Mouse (Mus musculus) testis, adult 2 months (tissue): Measurements from ENCODE around the gene Corin.

Experiments used
- CTCF ChIP-seq: fragments of 200-500 bp; IDR thresholded peaks from 2 replicates; pipeline ENCODE4 v1.5.1; 2012; ENCODE audit warnings: low read depth, mild to moderate bottlenecking, inconsistent platforms, low read length, moderate library complexity; ENCODE audit not compliant: control insufficient read depth, insufficient read depth, insufficient replicate concordance
- POLR2A ChIP-seq: fragments of 200-500 bp; IDR thresholded peaks from 2 replicates; pipeline ENCODE4 v1.6.1; 2012; ENCODE audit warnings: low read depth, mild to moderate bottlenecking, inconsistent platforms, low read length, moderate library complexity; ENCODE audit not compliant: control insufficient read depth

- TF ChIP-seq CTCF, result no peak
- TF ChIP-seq POLR2A, result no peak
These were observed 31.8 kb downstream of the Corin start for GRCm38 (mm10) chr5:72472317-72473009.
